Mouse (Mus musculus): ENCODE data around the gene Agap1.

GRCm38 (mm10) chr1:89598906-89599305 lies 144.3 kb downstream of the Agap1 start:
- TF ChIP-seq CTCF (IDR thresholded peaks at IDR 0.05; ENCODE audit: control insufficient read depth, insufficient read depth, low read length) (no peak), POLR2A (IDR thresholded peaks at IDR 0.05; ENCODE audit: borderline replicate concordance, control insufficient read depth, low read depth, low read length) (no peak)

All from bone marrow, adult 2 months (tissue).